Mouse (Mus musculus): Measurements from ENCODE around the gene Abcb8.
"Not testable (repeated sequence)": the region's sequence is repeated elsewhere in the genome, so short reads cannot be mapped to it uniquely, and the experiment has no call there.

Abcb8 gene

DNA sequence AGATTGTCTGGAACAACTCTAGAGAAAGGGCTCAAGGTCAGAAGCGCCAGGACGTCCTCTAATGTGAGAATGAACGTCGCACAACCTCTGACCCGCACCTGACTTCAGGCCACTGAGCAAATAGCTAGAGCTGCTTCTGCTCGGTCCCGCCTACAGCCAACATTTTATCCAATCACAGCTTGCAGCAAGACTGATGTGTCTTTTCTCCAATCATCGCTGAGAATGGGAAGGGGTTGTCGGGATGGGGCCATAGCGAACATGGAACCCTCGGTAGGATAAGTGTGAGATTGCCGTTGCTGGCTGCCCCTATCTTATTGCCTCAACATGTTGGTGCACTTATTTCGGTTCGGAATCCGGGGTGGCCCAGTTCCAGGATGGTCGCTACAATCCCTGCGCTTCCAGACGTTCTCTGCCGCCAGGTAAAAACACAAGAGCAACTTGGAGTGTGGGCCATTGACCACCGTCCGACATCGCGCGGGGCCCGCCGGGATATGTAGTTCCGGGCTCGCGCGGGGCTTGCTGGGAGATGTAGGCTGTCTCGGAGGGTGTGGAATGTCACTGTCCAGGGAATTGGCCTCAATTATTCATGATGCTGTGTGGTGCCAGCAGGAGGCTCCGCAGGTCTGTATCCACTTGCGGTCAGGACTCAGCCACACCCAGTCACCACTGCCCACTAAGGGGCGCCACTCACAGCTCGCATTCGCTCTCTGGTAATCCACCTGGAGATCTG, 867 bp downstream of the Abcb8 start:
- peak; percentile 90 for DNase-seq (ENCODE audit: low read depth, low spot score)

DNA sequence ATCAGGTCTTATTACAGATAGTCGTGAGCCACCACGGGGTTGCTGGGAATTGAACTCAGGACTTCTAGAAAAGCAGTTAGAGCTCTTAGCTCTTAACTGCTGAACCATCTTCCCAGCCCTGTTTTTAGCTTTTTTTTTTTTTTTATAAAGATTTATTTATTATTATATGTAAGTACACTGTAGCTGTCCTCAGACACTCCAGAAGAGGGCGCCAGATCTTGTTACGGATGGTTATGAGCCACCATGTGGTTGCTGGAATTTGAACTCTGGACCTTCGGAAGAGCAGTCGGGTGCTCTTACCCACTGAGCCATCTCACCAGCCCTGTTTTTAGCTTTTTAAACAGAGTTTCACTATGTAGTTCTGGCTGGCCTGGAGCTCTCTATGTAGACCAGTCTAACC, 2.8 kb downstream of the Abcb8 start:
- not testable (repeated sequence) for DNase-seq (ENCODE audit: low read depth, low spot score)

DNA sequence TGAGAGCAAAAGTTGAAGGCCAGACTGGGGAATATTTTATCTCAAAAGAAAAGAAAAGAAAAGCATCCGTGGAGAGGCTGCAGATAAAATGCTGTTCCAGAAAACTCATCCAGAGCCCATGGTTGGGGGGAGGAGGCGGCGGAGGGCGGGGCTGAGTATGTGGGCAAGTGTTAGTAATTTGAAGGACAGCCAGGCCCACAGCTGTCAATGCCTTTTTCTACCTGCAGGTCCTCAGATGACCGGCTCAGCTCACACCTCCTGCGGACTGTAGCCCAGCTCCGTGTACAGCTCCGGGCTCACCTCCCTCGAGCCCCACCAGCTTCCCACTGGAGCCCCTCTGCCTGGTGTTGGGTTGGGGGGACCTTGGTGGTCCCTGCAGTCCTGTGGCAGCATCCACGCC, 6.2 kb downstream of the Abcb8 start:
- no peak for DNase-seq (ENCODE audit: low read depth, low spot score)

DNA sequence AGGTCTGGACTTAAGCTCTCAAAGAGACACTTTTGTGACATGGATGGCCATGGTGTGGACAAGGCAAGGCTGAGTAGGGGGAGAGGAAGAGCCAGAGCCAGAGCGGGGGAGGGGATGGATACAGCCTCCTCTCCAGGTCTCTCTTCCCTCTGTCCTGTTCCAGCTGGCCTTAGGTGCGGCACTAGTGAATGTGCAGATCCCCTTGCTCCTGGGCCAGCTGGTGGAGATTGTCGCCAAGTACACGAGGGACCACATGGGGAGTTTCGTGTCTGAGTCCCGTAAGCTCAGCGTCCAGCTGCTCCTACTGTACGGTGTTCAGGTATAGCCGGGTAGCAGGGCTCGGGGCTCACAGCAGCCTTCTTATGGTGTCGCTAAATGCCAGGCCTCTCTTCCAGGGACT, 6.9 kb downstream of the Abcb8 start:
- DNase-seq (ENCODE audit: low read depth, low spot score) = no peak

DNA sequence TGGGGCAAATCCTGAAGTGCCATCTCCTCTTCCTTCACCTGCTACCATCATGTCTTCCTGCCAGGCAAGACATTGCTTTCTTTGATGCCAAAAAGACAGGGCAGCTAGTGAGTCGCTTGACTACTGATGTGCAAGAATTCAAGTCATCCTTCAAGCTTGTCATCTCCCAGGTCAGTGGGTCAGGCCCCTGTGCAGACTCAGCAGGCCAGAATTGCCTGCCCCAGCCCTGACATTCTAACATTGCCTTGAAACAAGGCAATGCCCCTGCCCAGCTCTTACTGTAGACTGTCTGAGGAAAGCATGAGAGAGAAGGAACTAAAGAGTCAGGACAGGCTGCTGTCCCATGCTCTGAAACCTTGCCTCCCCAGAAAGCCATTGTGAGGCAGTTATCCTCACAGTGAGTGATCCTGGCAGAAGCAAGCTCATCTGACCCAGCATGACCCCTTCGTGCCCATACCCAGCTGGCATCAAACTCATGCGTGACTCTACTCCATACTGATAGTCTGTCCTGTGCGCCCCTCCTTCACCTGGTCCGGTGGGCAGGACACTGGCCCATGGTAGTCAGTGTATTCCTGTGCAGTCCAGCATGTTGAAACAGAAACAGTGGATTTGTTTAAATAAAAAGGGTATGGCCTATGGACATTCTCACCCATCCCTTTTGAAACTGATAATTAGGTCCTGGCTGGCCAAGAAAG, 7.6 kb downstream of the Abcb8 start:
- DNase-seq (ENCODE audit: low read depth, low spot score) = no peak

DNA sequence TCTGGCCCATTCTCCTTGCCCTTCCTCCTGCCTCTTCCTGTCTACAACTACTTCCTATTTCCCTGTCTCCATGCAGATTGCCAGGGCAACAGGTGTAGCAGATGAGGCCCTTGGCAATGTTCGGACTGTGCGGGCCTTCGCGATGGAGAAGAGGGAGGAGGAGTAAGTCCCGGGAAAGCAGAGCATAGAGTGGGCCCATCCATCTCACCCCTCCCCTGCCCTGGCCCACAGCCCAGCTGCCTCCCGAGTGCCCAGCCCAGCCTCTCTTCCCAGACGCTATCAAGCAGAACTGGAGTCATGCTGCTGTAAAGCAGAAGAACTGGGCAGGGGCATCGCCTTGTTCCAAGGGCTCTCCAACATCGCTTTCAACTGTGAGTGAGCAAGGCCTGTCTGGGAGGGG, 8.5 kb downstream of the Abcb8 start:
- DNase-seq (ENCODE audit: low read depth, low spot score) = no peak

DNA sequence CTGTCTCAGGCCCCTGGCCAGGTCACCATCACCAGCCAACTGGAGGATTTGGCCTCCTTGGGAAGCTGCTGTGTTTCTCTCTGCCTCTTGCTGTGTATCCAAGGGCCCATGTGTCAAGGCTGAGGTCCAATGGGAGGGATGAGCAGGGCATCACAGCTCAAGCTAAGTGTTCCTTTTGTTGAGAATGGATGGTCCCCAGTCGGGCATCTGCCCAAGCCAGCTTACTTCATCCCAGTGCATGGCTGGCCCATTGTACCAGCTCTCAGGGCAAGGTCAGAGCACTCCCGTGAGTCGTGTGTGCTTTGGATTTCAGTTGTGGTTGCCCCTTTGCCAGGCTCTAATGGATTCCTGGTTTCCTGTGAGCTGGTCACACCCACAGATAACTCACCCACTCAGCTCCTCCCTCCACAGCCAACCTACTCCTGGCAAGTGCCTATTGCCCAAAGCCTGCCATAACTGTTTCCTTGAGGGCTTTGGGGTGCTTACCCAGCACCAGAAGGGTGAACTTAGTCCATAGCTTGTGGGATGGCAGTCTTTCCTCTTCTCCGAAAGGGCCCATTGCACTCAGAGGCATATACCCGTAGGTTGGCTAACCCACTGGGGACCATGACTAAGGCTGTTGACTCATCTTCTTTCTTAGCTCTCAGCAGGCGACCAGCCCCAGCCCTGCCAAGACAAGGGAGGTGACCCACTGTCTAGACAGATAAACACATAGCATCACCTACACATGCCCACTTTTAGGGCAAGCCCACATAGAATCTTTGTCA, 11.3 kb downstream of the Abcb8 start:
- DNase-seq (ENCODE audit: low read depth, low spot score) = no peak

DNA sequence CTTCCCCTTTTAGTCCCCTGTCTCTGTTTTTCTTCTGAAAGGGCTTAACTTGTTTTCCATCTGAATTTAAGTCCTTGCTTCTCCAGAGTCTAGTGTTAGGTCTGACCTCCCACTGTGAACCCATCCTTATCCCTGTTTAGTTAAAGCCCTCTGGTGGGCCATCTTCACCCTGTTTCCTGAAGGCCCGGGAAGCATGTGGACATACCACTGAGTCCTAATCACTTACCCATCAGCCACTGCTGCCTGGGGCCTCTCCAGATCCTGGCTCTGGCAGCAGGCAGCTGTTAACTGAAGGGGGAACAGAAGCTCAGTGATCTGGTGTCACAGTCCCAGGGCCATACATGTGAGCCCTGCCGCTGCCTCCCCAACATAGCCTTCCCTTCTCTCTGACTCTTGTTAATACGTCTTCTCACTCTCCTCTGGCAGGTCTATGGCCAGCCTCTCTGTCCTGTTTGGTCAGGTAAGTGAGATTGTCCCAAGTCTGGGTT, 12.0 kb downstream of the Abcb8 start:
- no peak for DNase-seq (ENCODE audit: low read depth, low spot score)

DNA sequence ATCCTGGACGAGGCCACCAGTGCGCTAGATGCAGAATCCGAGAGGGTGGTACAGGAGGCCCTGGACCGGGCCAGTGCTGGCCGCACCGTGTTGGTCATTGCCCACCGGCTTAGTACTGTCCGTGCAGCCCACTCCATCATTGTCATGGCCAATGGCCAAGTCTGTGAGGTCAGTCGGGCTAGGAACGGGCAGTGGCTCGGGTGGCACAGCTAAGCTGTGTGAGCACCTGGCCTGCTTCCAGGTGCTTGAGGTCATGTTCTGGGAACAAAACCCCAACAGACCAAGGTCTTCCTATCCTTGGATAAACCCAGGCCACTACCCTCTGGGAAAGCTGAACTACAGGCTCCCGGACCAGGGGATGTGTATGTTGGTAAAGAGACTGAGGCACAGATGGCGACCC, 15.2 kb downstream of the Abcb8 start:
- no peak for DNase-seq (ENCODE audit: low read depth, low spot score)

DNA sequence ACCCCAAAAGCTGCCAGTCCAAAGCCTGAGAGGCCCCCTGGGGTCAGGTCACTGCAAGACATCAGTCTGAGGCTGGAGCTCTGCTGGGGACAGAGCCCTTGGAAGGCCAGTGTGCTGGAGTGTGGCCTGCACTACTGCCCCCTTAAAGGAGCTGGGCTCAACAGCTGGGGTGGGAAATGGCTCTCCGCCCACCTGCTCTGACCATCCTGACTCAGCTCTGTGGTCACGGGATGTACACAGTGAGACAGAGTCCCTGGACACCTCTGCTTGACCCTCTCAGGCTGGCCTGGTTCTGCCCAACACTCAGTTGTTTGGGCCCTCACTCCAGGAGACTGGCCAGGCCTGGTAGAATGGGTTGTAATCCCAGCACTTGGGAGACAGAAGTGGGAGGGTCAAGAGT, 16.0 kb downstream of the Abcb8 start:
- no peak for DNase-seq (ENCODE audit: low read depth, low spot score)

DNA sequence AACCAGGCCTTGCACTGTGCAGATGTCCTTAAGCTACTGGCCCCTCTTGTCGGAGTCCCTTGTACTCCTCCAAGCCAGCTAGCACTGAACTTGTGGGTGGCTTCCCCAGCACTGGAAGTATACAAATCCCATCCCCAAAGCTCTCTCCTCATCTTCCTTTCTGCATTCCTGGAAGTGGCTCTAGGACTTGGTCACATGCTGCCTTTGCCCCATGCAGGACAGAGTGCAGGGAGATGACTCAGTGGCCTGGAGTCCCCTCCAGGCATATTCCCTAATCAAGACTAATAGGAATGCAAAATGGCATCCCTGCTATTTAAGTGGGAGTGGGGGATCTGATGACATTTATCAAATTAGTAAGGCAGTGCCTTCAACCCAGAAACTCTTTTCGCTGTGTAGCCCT, 18.6 kb downstream of the Abcb8 start:
- no peak for DNase-seq (ENCODE audit: low read depth, low spot score)

DNA sequence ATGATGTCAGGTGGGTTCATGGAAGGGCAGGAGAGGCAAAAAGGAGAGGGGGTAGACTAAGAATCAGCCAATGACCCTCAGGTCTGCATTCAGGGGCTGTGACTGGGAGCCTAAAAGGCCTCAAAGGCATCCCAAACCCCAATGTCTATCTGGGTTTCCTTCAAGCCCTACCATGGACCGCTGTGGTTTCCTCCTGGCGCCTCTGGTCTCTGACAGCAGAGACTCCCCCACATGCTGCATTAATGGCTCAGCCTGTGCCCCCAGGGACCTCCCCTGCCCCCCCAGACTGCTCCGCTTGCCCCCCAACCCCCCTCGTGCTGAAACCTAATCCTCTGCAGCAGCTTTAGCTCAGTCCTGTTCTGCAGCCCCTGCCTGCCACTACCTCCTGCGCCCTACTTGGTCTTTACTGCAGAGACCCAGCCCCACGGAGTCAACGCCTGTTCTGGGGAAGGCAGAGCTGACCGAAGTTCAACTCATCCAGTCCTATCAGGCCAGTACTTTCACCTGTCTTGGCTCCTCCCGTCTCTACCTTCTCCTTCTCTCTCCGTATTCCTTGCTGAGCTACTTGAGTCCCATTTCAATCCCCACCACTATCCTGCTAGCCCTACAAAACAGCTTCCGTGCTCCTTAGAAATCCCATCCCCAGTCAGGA, 19.7 kb downstream of the Abcb8 start, which contains the start of gene Asic3:
Gene Asic3, plus strand, starts transcription at position 351 of the 652 bp plus-strand sequence.
- no peak for DNase-seq (ENCODE audit: low read depth, low spot score)

DNA sequence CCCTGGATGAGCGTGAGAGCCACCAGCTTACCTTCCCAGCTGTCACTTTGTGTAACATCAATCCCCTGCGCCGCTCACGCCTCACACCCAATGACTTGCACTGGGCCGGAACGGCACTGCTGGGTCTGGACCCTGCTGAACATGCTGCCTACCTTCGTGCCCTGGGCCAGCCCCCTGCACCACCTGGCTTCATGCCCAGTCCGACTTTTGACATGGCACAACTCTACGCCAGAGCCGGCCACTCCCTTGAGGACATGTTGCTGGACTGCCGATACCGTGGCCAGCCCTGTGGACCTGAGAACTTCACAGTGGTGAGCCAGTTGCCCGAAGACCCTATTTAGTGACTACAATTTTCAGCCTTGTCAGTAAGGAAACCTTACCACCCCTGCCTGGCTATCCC, 20.5 kb downstream of the Abcb8 start:
- no peak for DNase-seq (ENCODE audit: low read depth, low spot score)

DNA sequence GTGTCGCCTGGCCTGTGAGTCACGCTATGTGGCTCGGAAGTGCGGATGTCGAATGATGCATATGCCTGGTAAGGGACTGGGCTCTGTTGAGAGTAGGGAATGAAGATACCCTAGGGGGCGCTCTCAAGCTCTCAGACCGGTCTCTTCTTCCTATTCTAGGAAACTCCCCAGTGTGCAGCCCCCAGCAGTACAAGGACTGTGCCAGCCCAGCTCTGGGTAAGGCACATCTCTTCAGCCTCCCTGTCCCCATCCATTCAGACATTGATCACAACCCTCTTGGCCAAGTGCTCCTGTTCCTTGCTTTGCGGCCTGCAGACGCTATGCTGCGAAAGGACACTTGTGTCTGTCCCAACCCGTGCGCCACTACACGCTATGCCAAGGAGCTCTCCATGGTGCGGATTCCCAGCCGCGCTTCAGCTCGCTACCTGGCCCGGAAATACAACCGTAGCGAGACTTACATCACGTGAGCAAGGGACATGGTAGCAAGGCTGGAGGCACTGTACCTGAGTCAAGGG, 22.8 kb downstream of the Abcb8 start:
- DNase-seq (ENCODE audit: low read depth, low spot score) = peak; percentile 28

DNA sequence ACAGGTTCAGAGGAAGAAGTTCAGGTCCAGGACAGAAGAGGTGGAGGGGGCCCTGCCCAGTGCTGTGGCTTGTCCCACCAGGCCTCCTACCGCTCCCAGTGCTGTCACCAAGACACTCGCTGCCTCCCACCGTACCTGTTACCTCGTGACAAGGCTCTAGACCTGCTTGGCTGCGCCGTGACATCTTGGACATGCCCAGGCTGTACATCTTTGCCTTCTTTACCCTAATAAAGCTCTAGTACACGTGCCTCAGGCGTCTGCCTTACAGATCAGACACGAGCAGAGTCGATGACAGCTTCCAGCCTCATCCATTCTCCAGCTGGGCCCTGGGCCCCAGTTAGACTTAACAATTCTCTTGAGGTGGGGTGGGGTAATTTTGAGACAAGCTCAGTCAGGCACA, 24.1 kb downstream of the Abcb8 start:
- no peak for DNase-seq (ENCODE audit: low read depth, low spot score)

DNA sequence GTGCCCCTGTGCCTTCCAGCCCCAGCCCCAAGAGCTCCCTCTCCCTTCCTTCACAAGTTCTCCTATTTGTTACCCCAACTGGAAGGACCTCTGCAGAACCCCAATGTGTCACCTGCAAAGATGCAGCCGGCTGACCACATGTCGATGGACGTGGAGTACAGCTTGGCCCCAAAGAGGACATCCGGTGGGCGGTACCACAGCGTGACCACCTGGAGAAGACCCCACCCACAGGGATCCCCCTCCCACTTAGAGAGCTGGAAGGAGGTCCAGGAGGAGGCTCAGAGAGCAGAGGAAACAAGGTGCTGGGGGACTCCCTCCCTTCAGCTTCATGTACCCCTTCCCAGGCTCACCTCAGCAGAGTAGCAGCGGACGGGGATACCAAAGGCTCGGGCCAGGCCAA, 26.9 kb downstream of the Abcb8 start:
- DNase-seq (ENCODE audit: low read depth, low spot score) = no peak

DNA sequence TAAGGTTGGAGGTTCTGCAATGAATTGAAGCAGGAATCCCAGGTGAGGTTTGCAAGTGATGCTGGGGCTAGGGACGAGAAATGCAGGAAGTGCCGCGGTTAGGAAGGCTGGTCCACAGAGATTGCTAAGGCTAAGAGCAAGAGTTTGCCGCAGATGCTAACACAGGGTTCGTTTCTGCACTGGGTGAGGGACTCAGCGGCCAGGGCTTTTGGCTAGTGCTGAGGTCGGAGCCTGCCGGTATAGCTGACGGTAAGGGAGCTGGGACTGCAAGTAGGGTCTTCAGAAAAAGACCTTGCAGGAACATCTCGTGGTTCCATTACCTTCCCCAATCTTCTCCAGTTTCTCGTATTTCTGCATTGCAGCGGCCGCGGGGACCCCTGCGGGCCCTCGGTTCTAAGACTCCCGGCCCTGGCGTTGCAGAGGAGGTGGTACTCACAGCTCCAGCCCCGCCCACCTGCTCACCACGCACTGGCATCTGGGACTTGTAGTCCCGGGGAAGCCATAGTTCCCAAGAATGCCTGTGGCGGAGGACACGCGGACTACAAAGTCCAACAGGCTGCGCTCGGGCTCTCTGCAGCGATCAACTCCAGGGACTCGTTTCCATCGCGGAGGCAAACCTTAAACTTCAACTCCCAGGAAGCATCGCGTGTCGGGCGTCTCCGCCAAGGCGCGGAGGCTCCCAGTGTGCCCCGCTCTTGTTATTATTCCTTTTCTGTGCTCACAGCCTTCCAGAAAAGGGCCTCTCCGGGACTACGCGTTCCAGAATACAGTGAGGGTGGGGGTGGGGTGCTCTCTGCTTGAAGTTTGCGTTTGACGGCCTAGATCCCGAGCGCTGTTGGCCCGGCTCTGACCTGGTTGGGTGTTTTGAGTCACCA, 29.9 kb downstream of the Abcb8 start, which contains the start of the genes Cdk5 and Slc4a2:
Gene Cdk5, minus strand, starts transcription at position 402 of the 875 bp plus-strand sequence.
Gene Slc4a2, plus strand, starts transcription at position 709 of the 875 bp plus-strand sequence.
- peak; percentile 94 for DNase-seq (ENCODE audit: low read depth, low spot score)

DNA sequence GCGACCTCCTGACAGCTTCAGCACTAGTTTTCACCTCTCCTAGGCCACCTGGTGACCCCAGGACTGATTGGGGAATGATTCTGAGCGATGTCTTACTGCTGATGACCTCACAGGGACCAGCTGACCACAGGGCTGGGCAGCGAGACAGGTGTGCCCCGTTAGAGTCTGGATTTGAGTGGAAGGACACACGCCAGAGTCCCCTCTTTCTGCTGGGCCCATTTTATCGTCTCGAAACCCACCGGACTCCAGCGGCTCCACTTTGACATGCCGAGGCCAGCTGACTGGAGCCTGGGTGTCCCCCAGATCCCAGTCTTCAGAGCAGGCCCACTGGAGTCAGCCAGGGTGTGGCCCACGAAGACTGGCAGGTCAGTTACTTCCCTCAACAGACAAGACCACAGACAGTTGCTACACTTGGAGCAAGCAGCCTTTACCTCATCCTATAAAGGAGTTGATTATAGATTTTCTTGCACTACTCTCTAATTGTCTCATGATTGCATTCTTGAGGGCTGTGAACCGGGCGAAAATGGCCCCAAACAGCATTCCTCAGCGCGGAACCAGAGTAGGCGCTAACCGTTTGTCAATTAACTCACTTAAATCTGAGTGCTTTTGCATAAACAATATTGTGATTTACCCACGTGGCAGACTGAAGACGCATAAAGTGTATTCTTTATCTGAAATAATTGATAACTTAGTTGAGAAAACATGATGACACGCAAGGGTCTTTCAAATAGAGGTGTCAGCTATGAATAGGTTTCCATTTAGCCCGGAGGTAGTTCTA, 30.7 kb downstream of the Abcb8 start:
- peak; percentile 40 for DNase-seq (ENCODE audit: low read depth, low spot score)

DNA sequence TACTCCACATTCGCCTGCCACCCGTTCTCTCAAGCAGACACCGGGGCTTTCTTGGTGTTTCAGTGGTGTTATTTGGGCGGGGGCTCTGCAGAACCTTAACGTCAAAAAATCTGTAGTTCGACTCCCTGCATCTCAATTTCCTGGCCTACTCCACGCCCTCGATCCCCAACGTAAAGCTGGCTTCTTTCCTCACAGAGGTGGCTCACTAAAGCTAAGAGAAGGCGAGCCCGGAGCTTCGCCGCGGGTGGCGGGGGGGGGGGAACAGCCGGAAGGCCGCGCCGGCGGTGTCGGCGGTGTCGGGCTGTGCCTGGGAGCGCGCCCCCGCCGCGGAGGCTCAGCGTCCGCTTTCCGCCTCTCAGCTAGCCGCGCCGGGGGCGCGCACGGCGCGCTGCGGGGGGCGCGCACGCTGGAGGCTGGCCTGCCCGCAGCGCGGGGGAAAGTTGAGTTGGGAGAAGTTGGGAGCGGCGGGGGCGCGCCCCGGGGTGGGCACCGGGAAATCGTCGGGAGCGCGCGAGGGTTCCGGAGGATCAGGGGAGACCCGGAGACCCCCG, 31.5 kb downstream of the Abcb8 start:
- peak; percentile 71 for DNase-seq (ENCODE audit: low read depth, low spot score)
